Mouse (Mus musculus): ENCODE results near the gene Dcp1a.

Dcp1a gene

GRCm38 (mm10) chr14:30479361-30479948 lies at the start of gene Dcp1a:
Gene Dcp1a (plus strand): TSS chr14:30479535.
- peak; percentile 95 for DNase-seq (ENCODE audit: low read depth, low spot score)

DNA sequence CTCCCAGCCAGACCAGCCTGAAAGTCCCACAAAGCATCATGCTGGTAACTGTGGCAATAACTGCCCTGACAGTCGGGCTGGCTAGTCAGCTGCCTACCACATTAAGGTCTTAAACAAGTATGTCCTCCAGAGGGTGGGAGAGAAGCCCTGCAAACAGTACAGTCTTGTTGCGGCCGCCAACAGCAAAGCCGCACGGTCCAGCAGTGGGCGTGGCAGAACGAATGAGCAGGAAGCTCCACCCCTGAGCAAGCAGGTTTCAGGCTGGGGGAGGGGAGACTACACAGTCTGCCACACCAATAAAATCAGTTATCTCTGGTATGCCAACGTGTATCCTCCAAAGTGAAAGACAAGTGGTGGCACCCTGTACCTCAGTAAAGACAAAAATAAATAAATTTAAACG lies 49.7 kb upstream of the Dcp1a start:
- no peak for DNase-seq (ENCODE audit: low read depth, low spot score)

DNA sequence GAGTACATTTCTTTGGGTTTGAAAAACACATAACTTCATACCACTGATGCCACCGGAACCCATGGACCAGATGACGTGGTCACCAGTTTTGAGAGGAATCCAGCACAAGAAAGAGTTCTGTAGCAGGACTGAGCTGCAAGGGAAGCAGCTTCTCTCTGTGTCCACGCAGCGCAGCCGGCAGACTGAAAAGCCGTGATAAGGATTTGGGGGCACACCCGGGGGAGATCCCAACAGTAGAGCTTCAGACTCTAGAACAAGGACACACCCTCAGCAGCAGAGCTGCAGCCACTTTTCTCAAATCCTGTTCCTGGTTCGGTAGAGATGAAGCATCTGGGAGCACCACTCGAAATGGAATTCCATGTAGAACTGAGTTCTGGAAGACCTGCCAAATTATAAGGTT lies 49.3 kb upstream of the Dcp1a start:
- DNase-seq (ENCODE audit: low read depth, low spot score) = no peak

DNA sequence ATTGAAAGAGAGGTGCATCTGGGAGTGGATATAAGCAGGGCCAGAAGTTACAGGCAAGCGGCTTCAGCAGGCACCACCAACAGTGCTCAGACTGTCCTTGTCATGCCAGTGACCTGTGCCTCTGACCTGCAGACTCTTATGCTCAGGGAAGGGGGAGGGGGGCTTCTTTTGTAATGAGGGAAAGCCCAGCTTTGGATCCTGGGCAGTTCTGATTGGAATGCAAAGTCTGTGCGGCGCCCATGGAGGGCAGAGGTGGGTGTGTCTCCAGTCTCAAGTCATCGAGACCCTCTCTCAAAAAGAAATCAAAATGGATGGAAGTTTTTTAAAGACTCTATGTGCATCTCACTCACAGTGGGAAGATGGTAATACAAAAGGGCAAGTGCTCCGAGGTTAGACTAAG lies 48.9 kb upstream of the Dcp1a start:
- DNase-seq (ENCODE audit: low read depth, low spot score) = no peak

DNA sequence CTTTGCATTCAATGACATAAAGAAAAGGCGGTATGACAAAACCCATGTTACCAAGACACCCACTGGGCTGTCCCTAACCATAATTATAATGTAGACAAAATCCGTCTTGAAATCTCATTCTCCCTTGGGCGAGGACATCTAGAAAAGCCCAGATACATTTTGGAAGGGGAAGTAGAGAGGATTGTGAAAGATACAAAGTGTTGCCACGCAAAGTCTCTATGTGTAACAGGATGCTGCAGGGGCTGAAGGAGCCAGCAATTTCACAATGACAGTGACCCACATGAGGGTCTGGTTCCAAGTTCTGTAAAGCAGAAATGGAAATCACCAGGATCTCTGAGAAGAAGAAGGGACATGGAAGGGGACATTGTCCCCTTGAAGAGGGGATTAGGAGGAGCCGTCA lies 44.0 kb upstream of the Dcp1a start:
- DNase-seq (ENCODE audit: low read depth, low spot score) = no peak

- no peak for DNase-seq (ENCODE audit: low read depth, low spot score)
These were observed 39.4 kb upstream of the Dcp1a start for GRCm38 (mm10) chr14:30439915-30440314.

DNA sequence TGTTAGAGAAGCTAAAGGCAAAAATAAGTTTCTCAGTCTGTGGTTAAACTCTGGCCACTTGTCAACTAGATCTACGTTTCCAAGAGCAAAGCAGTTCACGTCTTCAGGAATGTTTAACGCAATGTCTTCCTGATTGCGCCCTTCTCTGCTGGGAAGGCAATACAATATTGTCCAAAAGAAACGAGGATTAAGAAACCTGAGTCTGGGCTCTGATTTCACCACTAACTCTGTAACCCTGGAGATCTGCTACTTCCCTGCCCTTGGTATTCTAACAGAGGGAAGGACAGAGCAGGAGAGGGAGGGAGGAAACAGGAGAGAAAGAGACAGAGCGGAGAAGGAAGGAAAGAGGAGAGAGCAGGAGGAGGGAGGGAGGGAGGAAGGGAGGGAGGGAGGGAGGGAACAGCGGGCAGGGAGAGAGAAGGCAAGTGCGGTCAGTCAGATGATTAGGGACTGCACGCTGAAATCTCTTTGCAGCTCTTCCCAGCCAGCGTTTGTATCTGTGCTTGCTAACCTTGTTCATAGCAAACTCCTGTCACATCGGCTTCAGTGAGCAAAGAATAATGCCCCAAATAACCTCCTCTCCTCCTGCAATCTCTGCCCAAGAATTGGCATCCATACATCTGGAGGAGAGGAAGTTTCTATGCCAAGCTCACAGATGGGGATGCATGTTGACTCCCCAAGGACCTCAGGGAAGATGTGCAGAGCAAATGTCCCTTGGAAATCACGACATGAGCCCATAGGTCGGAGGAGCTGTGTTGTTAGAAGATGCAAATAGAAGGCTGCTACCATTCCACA lies 23.3 kb upstream of the Dcp1a start:
- DNase-seq (ENCODE audit: low read depth, low spot score) = no peak

DNA sequence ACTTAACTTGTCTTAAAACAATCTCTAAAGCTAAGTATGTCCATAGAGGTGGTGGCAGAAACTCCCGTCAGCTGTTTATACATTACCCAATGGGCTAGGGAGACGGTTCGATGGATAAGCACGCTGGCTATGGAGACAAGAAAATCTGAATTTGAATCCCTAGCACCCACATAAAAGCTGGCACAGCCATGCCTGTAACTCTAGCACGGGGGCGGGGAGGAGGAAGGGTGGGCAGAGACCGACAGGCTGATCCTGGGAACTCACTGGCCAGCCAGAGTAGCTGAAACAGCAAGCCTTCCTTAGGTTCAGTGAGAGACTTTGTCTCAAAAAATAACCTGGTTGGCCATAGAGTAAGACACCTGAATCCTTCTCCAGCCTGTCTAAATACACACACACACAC lies 21.9 kb upstream of the Dcp1a start:
- DNase-seq (ENCODE audit: low read depth, low spot score) = no peak

DNA sequence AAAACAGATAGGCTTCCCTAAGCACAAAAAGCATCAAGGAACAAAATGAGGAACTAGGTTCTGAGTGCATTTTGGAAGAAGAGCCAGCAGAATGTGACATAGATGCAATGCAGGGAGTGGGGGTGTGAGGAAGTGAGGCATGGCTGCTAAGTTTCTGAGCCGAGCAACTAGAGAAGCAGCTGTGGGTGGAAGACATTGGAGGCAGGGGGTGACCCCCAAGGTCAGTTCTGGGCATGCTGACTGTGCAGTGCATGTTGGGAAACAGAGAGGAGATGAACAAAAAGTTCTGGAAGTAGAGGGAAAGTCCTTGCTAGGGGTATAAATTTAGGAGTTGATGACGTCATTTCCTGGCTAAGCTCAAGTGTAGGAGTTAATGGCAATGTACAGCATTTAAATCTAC lies 21.4 kb upstream of the Dcp1a start:
- no peak for DNase-seq (ENCODE audit: low read depth, low spot score)

GRCm38 (mm10) chr14:30458820-30459219 lies 20.5 kb upstream of the Dcp1a start:
- no peak for DNase-seq (ENCODE audit: low read depth, low spot score)

GRCm38 (mm10) chr14:30459891-30460523 lies 19.3 kb upstream of the Dcp1a start:
- DNase-seq (ENCODE audit: low read depth, low spot score) = peak; percentile 37

GRCm38 (mm10) chr14:30463312-30463711 lies 16.0 kb upstream of the Dcp1a start:
- no peak for DNase-seq (ENCODE audit: low read depth, low spot score)

GRCm38 (mm10) chr14:30473605-30474004 lies 5.7 kb upstream of the Dcp1a start:
- no peak for DNase-seq (ENCODE audit: low read depth, low spot score)

DNA sequence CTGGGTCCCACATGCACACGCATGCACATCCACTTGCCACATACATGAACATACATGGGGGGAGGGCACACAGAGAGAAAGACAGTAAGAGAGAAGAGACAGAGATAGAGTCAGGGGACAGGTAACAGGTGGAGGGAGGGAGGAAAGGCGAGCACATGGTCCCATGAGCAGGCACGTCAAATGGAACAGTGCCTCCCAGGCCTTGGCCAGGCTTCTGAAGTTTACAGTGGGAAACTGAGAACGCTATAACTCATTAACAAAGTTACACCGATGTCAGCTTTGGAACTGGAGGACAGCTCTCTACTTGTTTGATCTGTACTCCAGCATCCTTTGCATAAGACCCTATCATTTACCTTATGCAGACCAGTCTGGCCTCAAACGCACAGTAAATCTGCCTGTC lies 4.9 kb upstream of the Dcp1a start:
- no peak for DNase-seq (ENCODE audit: low read depth, low spot score)

DNA sequence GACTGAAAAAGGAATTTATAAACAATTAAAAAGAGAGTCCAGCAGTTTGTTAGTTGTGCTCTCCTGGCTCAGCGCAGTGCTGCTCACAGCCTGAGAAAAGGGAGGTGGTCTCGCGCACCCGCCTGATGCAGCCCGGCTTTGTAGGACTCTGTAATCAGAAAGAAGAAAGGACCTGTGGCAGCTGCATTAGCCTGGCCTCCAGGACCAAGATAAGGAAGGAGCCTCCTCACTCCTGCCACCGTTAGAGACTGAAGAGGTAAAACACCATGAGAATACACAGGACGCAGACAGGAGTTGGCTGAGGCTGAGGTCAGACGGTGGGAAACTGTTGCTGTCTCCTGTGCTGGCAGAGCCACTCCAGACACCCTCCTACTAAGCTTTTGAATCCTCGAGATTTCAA lies 12.0 kb downstream of the Dcp1a start, which contains the start of gene Cacna1d:
TSS of gene Cacna1d (minus strand) at position 114 of the 400 bp plus-strand sequence.
- DNase-seq (ENCODE audit: low read depth, low spot score) = no peak

DNA sequence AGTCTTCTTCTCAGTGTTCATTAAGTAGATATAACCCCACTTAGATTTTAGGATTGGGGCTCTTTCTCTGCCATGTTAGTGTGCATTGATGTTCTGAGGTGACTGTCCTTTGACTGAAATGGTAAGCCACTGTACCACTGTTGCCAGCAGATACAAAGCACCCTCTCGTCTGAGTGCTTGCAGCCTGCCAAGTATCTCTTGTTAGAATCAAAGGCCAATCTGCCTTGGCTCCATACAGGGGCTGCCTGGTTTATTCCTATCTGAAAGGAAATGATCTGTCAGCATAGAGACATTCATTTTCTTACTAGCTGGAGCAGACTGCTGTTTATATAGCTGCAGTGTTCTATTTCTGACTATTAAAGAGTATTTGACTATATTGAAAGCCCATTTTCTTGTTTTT lies 13.9 kb downstream of the Dcp1a start:
- no peak for DNase-seq (ENCODE audit: low read depth, low spot score)

DNA sequence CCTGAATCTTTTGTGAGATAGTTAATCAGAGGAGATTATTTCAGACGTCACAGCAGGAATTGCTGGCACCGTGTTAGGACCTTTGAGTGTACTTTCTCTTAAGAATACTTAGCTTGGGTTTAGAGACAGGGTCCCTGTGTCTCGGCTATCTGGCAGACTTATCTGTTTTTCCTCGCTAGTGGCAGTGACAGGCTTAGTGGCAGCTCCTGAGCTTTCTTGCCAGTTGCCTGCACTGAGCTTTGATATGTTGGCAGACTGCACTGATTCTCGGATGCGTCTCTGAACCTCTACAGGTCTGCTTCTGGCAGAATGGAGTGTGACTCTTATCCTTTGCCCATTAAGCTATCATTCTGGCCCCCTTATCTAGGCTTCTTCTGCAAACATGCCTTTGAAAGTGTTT lies 15.7 kb downstream of the Dcp1a start:
- no peak for DNase-seq (ENCODE audit: low read depth, low spot score)

GRCm38 (mm10) chr14:30498202-30498601 lies 18.9 kb downstream of the Dcp1a start:
- DNase-seq (ENCODE audit: low read depth, low spot score) = no peak

GRCm38 (mm10) chr14:30504990-30505389 lies 25.7 kb downstream of the Dcp1a start:
- no peak for DNase-seq (ENCODE audit: low read depth, low spot score)

DNA sequence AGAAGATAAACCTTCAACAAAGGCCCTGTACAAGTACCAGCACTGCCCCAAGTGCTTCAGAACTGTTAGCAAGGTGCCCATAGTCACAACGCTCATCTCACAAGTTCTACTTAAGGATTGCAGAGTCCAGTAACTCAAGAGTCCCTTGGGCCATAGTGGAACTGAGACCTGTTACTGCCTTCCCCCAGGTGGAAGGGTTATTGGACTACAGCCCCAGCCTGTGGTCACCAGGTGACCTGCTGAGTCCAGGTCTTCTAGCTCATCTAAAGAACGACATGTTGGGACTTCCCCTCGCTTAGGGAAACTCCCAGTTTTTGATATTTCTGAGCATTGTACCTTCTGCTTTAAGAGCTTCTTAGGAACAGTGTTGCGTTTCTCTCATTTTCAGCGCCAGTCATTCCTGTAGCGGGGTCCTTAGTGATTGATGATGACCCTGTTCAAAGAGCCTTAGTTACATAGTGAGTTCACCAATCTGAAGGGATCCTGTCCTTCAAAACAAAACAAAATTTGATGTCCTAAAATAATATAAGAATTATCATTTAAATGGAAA lies 31.0 kb downstream of the Dcp1a start:
- DNase-seq (ENCODE audit: low read depth, low spot score) = no peak

DNA sequence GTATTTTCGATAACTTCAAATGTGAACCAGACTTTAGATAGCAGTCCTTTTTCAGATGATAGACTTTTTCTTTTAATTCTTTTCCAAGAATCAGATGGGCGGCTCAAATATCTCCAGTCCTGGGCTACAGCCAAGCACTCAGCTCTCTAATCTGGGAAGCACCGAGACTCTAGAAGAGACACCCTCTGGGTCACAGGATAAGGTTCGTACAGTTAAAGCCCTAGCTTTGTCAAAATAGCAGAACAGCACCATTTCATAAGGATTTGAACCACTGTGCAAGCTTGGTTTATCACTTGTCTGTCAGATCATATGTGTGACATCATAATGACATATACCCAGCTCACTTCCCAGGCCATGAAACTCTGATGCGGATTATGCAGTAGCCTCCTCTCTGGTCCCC lies 33.6 kb downstream of the Dcp1a start:
- no peak for DNase-seq (ENCODE audit: low read depth, low spot score)

DNA sequence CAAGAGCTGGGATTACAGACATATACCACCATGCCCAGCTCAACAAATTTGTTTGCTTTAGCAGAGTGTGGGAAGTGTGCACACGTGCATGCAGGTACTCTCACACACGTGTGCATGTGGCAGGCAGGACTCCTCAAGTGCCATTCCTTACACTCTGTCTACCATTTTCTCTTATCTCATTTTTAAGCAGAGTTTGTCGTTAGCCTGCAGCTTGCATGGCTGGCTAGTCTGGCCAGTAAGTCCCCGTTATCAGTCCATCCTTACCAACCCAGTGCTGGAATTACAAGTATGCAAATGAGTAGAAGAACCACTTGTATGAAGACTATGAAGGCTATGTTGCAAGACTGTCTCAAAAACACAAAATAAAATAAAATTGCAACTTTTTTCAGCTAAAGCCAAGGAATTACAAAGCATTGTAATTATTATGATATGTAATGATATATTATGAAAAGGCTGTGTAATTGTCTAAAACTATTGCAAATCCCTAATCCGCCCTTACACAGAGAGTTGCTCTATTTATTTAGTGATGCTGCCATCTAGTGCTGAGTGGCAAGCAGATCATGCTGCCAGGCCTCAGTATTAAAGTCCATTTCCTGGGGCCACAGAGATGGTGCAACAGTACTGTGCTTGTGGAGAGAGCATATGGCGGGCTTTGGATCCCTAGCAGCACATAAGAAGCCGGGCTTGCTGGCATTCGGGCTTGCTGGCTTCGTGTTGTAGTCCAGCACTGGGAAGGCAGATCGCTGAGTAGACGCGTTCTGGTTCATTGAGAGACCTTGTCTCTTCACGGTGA lies 36.8 kb downstream of the Dcp1a start:
- peak; percentile 26 for DNase-seq (ENCODE audit: low read depth, low spot score)
